Mouse (Mus musculus): ENCODE results near the gene Vash1.

The Vash1 gene

GRCm38 (mm10) chr12:86678591-86679545 is at the start of gene Vash1:
TSS of gene Vash1 (plus strand) at chr12:86678700.
- peak; percentile 63 for DNase-seq (ENCODE audit: low read depth, low spot score)

GRCm38 (mm10) chr12:86628783-86629172 is 49.7 kb upstream of the Vash1 start:
- DNase-seq (ENCODE audit: low read depth, low spot score), result no peak

- no peak for DNase-seq (ENCODE audit: low read depth, low spot score)
Observed at GRCm38 (mm10) chr12:86641763-86642162, 36.7 kb upstream of the Vash1 start.

- no peak for DNase-seq (ENCODE audit: low read depth, low spot score)
Observed at GRCm38 (mm10) chr12:86644512-86645273, 33.8 kb upstream of the Vash1 start.

GRCm38 (mm10) chr12:86645494-86645893 is 33.0 kb upstream of the Vash1 start:
- no peak for DNase-seq (ENCODE audit: low read depth, low spot score)

GRCm38 (mm10) chr12:86646831-86647230 is 31.7 kb upstream of the Vash1 start:
- no peak for DNase-seq (ENCODE audit: low read depth, low spot score)

- DNase-seq (ENCODE audit: low read depth, low spot score), result peak; percentile 48
Observed at GRCm38 (mm10) chr12:86647279-86647678, 31.2 kb upstream of the Vash1 start.

GRCm38 (mm10) chr12:86647736-86648135 is 30.8 kb upstream of the Vash1 start:
- DNase-seq (ENCODE audit: low read depth, low spot score), result peak; percentile 43

- no peak for DNase-seq (ENCODE audit: low read depth, low spot score)
Observed at GRCm38 (mm10) chr12:86648489-86648888, 30.0 kb upstream of the Vash1 start.

- DNase-seq (ENCODE audit: low read depth, low spot score), result no peak
Observed at GRCm38 (mm10) chr12:86651301-86651860, 27.1 kb upstream of the Vash1 start.

GRCm38 (mm10) chr12:86652570-86653041 is 25.9 kb upstream of the Vash1 start:
- peak; percentile 41 for DNase-seq (ENCODE audit: low read depth, low spot score)

- DNase-seq (ENCODE audit: low read depth, low spot score), result no peak
Observed at GRCm38 (mm10) chr12:86659447-86659968, 19.0 kb upstream of the Vash1 start.

GRCm38 (mm10) chr12:86660466-86660865 is 18.0 kb upstream of the Vash1 start:
- DNase-seq (ENCODE audit: low read depth, low spot score), result no peak

GRCm38 (mm10) chr12:86665656-86666055 is 12.8 kb upstream of the Vash1 start:
- DNase-seq (ENCODE audit: low read depth, low spot score), result no peak

- DNase-seq (ENCODE audit: low read depth, low spot score), result no peak
Observed at GRCm38 (mm10) chr12:86668404-86668803, 10.1 kb upstream of the Vash1 start.

GRCm38 (mm10) chr12:86672105-86672504 is 6.4 kb upstream of the Vash1 start:
- no peak for DNase-seq (ENCODE audit: low read depth, low spot score)

- DNase-seq (ENCODE audit: low read depth, low spot score), result no peak
Observed at GRCm38 (mm10) chr12:86672507-86672906, 6.0 kb upstream of the Vash1 start.

- no peak for DNase-seq (ENCODE audit: low read depth, low spot score)
Observed at GRCm38 (mm10) chr12:86679546-86679930, 1.0 kb downstream of the Vash1 start.

- DNase-seq (ENCODE audit: low read depth, low spot score), result no peak
Observed at GRCm38 (mm10) chr12:86679991-86680491, 1.5 kb downstream of the Vash1 start.

- no peak for DNase-seq (ENCODE audit: low read depth, low spot score)
Observed at GRCm38 (mm10) chr12:86680591-86681193, 2.2 kb downstream of the Vash1 start.

GRCm38 (mm10) chr12:86681626-86682025 is 3.1 kb downstream of the Vash1 start:
- DNase-seq (ENCODE audit: low read depth, low spot score), result no peak

All from retina, postnatal 7 days (tissue).